Mouse (Mus musculus): ENCODE data around the gene Tshz3. TPM values are rescaled to one million over a fixed set of nuclear protein-coding genes. Genes with fewer than 3 reads are reported as not detected.

The Tshz3 gene
- polyA plus RNA-seq, 1 experiment from 2014 or later: 23.3 TPM

DNA sequence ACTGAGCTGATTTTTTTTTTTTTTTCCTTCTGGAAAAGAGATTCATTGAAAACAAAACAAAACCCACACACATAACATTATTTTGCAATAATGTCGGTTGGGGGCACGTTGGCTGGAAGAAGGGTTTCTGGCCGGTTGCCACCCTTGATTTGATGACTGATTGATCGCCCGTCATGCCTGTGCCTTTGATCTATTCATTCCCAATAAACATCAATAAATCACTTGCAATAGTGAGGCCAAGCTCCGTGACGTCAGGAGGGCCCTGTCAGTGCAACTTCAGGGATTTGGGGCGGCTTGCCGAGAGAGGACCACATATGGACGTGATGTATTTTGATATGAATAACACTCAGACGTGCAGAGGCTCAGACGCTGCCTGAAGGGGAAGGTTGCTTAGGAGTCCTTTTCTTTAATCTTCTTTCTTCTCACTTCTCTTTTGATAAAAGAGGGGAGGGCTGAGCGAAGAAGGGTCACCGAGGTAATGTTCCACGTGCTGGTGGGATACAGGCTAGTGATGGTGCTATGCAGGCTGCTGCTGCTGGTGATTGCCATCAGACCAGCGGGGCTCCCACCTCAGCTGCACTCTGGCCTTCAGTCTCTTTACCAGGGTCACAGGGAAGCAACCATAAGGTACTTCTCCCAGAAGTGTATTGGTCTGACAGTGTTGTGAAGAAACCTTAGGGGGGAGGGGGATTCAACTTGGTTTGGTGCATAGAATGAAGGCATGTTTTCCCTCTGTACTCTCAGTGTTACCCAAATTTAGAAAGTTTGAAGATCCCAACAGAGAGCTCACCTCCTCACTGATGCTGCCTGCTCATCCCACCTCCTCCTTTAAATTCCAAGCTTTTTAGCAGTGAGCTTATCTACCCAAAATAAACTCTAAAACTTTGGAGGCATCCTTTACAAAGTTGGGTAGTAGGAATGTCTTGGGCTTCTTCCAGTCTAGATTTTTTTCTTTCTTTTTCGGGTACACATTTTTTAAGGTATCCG, 1.4 kb downstream of the Tshz3 start:
- no peak for ATAC-seq (ENCODE audit: insufficient number of reproducible peaks, insufficient read depth, low FRiP score, low read depth)
- peaks cover 17% of the 10 kb centered on the region; the same call in 1 of the 2 replicates for H3K4me1 ChIP-seq (ENCODE audit: control insufficient read depth, insufficient read depth, low read length)
- H3K9me3 ChIP-seq (ENCODE audit: control insufficient read depth, low read depth, low read length): no peaks in the 10 kb centered on the region
- H3K27me3 ChIP-seq (ENCODE audit: control insufficient read depth, insufficient read depth, low read length): no peaks in the 10 kb centered on the region
- H3K27ac ChIP-seq (ENCODE audit: low read length): peak overlapping the region; percentile 95; the same call in 1 of the 2 replicates
- 12% methylated on average over 18 of the region's 18 CpGs for WGBS
- peak overlapping the region; percentile 83 for H3K4me2 ChIP-seq (replicated peaks; ENCODE audit: low read depth, low read length)
- peak overlapping the region; percentile 68 for H3K4me3 ChIP-seq (ENCODE audit: low read depth, low read length)
- no peak overlapping the region; the same call in 1 of the 2 replicates for H3K9ac ChIP-seq (replicated peaks; ENCODE audit: low read depth, low read length)
- no peaks in the 10 kb centered on the region for H3K36me3 ChIP-seq (ENCODE audit: control insufficient read depth, insufficient read depth, low read length)

GRCm38 (mm10) chr7:36706636-36707035, 8.7 kb downstream of the Tshz3 start:
- 41% methylated on average over 10 of the region's 10 CpGs for WGBS
- no peaks in the 10 kb centered on the region for H3K36me3 ChIP-seq (ENCODE audit: control insufficient read depth, insufficient read depth, low read length)
- ATAC-seq (ENCODE audit: insufficient number of reproducible peaks, insufficient read depth, low FRiP score, low read depth): no peak
- peaks cover 43% of the 10 kb centered on the region for H3K4me1 ChIP-seq (ENCODE audit: control insufficient read depth, insufficient read depth, low read length)
- H3K4me2 ChIP-seq (replicated peaks; ENCODE audit: low read depth, low read length): no peak overlapping the region; the same call in 1 of the 2 replicates
- no peak overlapping the region for H3K27ac ChIP-seq (ENCODE audit: low read length)
- H3K4me3 ChIP-seq (ENCODE audit: low read depth, low read length): no peak overlapping the region
- no peaks in the 10 kb centered on the region for H3K9me3 ChIP-seq (ENCODE audit: control insufficient read depth, low read depth, low read length)
- H3K9ac ChIP-seq (replicated peaks; ENCODE audit: low read depth, low read length): no peak overlapping the region
- H3K27me3 ChIP-seq (ENCODE audit: control insufficient read depth, insufficient read depth, low read length): no peaks in the 10 kb centered on the region

DNA sequence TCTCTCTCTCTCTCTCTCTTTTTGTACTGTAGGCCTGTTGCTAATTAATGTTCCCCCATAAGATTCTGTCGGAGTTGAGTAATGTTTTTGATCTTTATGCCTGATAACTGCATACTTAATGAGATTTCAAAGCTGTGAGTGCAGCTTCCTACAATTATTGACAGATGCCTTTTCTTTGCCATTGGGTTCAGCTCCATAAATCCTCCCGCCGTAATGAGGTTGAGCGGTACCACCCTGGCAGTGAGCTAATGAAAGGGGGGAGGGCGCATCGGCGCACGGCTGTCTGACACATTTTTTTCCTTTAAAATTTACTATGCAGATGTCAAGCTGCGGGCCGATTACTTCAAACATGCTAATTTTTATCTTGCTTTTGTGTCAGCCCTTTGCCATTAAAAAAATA, 9.3 kb downstream of the Tshz3 start:
- Histone ChIP-seq H3K36me3 (ENCODE audit: control insufficient read depth, insufficient read depth, low read length) (no peaks in the 10 kb centered on the region), H3K9me3 (ENCODE audit: control insufficient read depth, low read depth, low read length) (no peaks in the 10 kb centered on the region), H3K27me3 (ENCODE audit: control insufficient read depth, insufficient read depth, low read length) (no peaks in the 10 kb centered on the region), H3K27ac (ENCODE audit: low read length) (no peak overlapping the region), H3K9ac (replicated peaks; ENCODE audit: low read depth, low read length) (no peak overlapping the region), H3K4me3 (ENCODE audit: low read depth, low read length) (no peak overlapping the region), H3K4me1 (ENCODE audit: control insufficient read depth, insufficient read depth, low read length) (peaks cover 43% of the 10 kb centered on the region), H3K4me2 (replicated peaks; ENCODE audit: low read depth, low read length) (peak overlapping the region; percentile 33)
- ATAC-seq (ENCODE audit: insufficient number of reproducible peaks, insufficient read depth, low FRiP score, low read depth): no peak
- WGBS: 17% methylated on average over 10 of the region's 10 CpGs

GRCm38 (mm10) chr7:36707681-36708350, 9.9 kb downstream of the Tshz3 start:
- WGBS: 4% methylated on average over 17 of the region's 17 CpGs
- Histone ChIP-seq H3K9ac (replicated peaks; ENCODE audit: low read depth, low read length) (no peak overlapping the region), H3K4me3 (ENCODE audit: low read depth, low read length) (peak overlapping the region; percentile 1), H3K27ac (ENCODE audit: low read length) (peak overlapping the region; percentile 83), H3K27me3 (ENCODE audit: control insufficient read depth, insufficient read depth, low read length) (no peaks in the 10 kb centered on the region), H3K36me3 (ENCODE audit: control insufficient read depth, insufficient read depth, low read length) (no peaks in the 10 kb centered on the region), H3K4me1 (ENCODE audit: control insufficient read depth, insufficient read depth, low read length) (peaks cover 41% of the 10 kb centered on the region), H3K9me3 (ENCODE audit: control insufficient read depth, low read depth, low read length) (no peaks in the 10 kb centered on the region), H3K4me2 (replicated peaks; ENCODE audit: low read depth, low read length) (peak overlapping the region; percentile 33)
- ATAC-seq (ENCODE audit: insufficient number of reproducible peaks, insufficient read depth, low FRiP score, low read depth): peak; percentile 82; the same call in 1 of the 2 replicates

- ATAC-seq (ENCODE audit: insufficient number of reproducible peaks, insufficient read depth, low FRiP score, low read depth): no peak
- H3K27ac ChIP-seq (ENCODE audit: low read length): peak overlapping the region; percentile 83
- 11% methylated on average over 3 of the region's 3 CpGs for WGBS
- no peak overlapping the region for H3K4me3 ChIP-seq (ENCODE audit: low read depth, low read length)
- H3K4me1 ChIP-seq (ENCODE audit: control insufficient read depth, insufficient read depth, low read length): peaks cover 41% of the 10 kb centered on the region
- H3K36me3 ChIP-seq (ENCODE audit: control insufficient read depth, insufficient read depth, low read length): no peaks in the 10 kb centered on the region
- H3K4me2 ChIP-seq (replicated peaks; ENCODE audit: low read depth, low read length): peak overlapping the region; percentile 33
- H3K9ac ChIP-seq (replicated peaks; ENCODE audit: low read depth, low read length): no peak overlapping the region
- no peaks in the 10 kb centered on the region for H3K27me3 ChIP-seq (ENCODE audit: control insufficient read depth, insufficient read depth, low read length)
- no peaks in the 10 kb centered on the region for H3K9me3 ChIP-seq (ENCODE audit: control insufficient read depth, low read depth, low read length)
Observed at GRCm38 (mm10) chr7:36708823-36709222, 10.9 kb downstream of the Tshz3 start.

- no peak overlapping the region for H3K4me3 ChIP-seq (ENCODE audit: low read depth, low read length)
- H3K9ac ChIP-seq (replicated peaks; ENCODE audit: low read depth, low read length): no peak overlapping the region
- peak overlapping the region; percentile 52 for H3K27ac ChIP-seq (ENCODE audit: low read length)
- WGBS: 5% methylated on average over 2 of the region's 2 CpGs
- peak overlapping the region; percentile 33; the same call in 1 of the 2 replicates for H3K4me2 ChIP-seq (replicated peaks; ENCODE audit: low read depth, low read length)
- H3K4me1 ChIP-seq (ENCODE audit: control insufficient read depth, insufficient read depth, low read length): peaks cover 39% of the 10 kb centered on the region
- no peaks in the 10 kb centered on the region for H3K36me3 ChIP-seq (ENCODE audit: control insufficient read depth, insufficient read depth, low read length)
- no peaks in the 10 kb centered on the region for H3K9me3 ChIP-seq (ENCODE audit: control insufficient read depth, low read depth, low read length)
- H3K27me3 ChIP-seq (ENCODE audit: control insufficient read depth, insufficient read depth, low read length): no peaks in the 10 kb centered on the region
- peak; percentile 44; the same call in 1 of the 2 replicates for ATAC-seq (ENCODE audit: insufficient number of reproducible peaks, insufficient read depth, low FRiP score, low read depth)
Observed at GRCm38 (mm10) chr7:36709239-36709638, 11.3 kb downstream of the Tshz3 start.

- peaks cover 3% of the 10 kb centered on the region; the same call in 1 of the 2 replicates for H3K36me3 ChIP-seq (ENCODE audit: control insufficient read depth, insufficient read depth, low read length)
- no peak overlapping the region for H3K9ac ChIP-seq (replicated peaks; ENCODE audit: low read depth, low read length)
- WGBS: 17% methylated on average over 12 of the region's 12 CpGs
- no peak overlapping the region for H3K4me3 ChIP-seq (ENCODE audit: low read depth, low read length)
- peaks cover 38% of the 10 kb centered on the region for H3K4me1 ChIP-seq (ENCODE audit: control insufficient read depth, insufficient read depth, low read length)
- no peak overlapping the region; the same call in 1 of the 2 replicates for H3K27ac ChIP-seq (ENCODE audit: low read length)
- H3K9me3 ChIP-seq (ENCODE audit: control insufficient read depth, low read depth, low read length): no peaks in the 10 kb centered on the region
- peak overlapping the region; percentile 33 for H3K4me2 ChIP-seq (replicated peaks; ENCODE audit: low read depth, low read length)
- no peak for ATAC-seq (ENCODE audit: insufficient number of reproducible peaks, insufficient read depth, low FRiP score, low read depth)
- H3K27me3 ChIP-seq (ENCODE audit: control insufficient read depth, insufficient read depth, low read length): no peaks in the 10 kb centered on the region
Observed at GRCm38 (mm10) chr7:36709974-36710373, 12.1 kb downstream of the Tshz3 start.

DNA sequence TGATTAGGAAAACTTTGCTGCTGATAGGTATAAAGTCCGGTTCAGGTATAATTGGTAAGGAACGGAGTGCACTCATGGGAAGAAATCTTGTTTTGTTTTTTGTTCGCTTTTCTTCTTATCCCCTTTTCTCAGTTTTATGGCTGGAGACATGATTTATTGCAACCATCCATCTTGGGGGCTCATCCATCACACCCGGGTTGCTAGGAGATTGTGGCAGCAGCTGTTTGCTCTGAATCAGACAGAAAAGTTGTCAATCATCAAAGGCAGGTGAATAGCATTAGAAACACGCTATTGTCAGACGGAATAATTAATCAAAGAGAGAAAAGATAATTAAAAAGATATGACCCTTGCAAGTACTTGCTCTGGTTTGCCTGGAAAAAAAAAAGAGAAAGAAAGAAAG, 12.5 kb downstream of the Tshz3 start:
- Histone ChIP-seq H3K9ac (replicated peaks; ENCODE audit: low read depth, low read length) (no peak overlapping the region), H3K9me3 (ENCODE audit: control insufficient read depth, low read depth, low read length) (no peaks in the 10 kb centered on the region), H3K27ac (ENCODE audit: low read length) (no peak overlapping the region), H3K4me1 (ENCODE audit: control insufficient read depth, insufficient read depth, low read length) (peaks cover 38% of the 10 kb centered on the region), H3K4me3 (ENCODE audit: low read depth, low read length) (no peak overlapping the region), H3K4me2 (replicated peaks; ENCODE audit: low read depth, low read length) (peak overlapping the region; percentile 33; the same call in 1 of the 2 replicates), H3K27me3 (ENCODE audit: control insufficient read depth, insufficient read depth, low read length) (no peaks in the 10 kb centered on the region), H3K36me3 (ENCODE audit: control insufficient read depth, insufficient read depth, low read length) (peaks cover 5% of the 10 kb centered on the region; the same call in 1 of the 2 replicates)
- 22% methylated on average over 6 of the region's 6 CpGs for WGBS
- no peak for ATAC-seq (ENCODE audit: insufficient number of reproducible peaks, insufficient read depth, low FRiP score, low read depth)
